Mouse (Mus musculus): Measurements from ENCODE around the gene Psmc6.

DNA sequence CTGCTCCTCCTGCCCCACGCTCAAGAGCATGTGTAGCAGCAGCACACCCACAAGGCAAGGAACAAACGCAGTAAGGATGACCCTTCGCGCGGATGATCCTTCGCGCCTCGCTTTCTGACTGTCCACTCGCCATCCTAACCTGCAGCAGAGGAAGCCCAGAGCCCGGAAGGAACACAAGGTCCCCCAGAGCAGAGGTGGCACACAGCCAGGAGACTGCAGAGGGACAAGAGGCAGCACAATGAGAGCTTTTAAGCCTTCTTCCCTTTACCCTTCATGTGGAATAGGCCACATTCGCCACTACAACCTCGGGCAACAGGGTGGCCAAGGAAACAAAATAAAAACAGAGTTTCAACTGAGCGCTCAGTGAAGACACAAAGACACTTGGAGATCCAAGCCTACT lies 19.9 kb upstream of the Psmc6 start:
- TF ChIP-seq POLR2AphosphoS2 (IDR thresholded peaks at IDR 0.05; ENCODE audit: low read depth, low read length), result no peak
- TF ChIP-seq EP300 (IDR thresholded peaks at IDR 0.05; ENCODE audit: low read length), result no peak
- no peak for TF ChIP-seq GABPA (IDR thresholded peaks at IDR 0.05; ENCODE audit: insufficient replicate concordance, low read depth, low read length)
- no peak for TF ChIP-seq USF2 (conservative IDR thresholded peaks at IDR 0.05; ENCODE audit: low read depth, low read length)
- TF ChIP-seq POLR2A (IDR thresholded peaks at IDR 0.05; ENCODE audit: low read depth, low read length), result no peak
- TF ChIP-seq KAT2A (IDR thresholded peaks at IDR 0.05; ENCODE audit: insufficient replicate concordance, low read length), result no peak
- no peak for TF ChIP-seq USF1 (IDR thresholded peaks at IDR 0.05; ENCODE audit: low read depth, low read length)

Measured in CH12.LX (cell line).